Mouse (Mus musculus) 3134 (cell line): ENCODE results near the gene Zmynd10.

Source experiments
- DNase-seq: peaks from one replicate; pipeline ENCODE4 v3.0.0-alpha.2; 2011; ENCODE audit warnings: low spot score; ENCODE audit not compliant: insufficient read length; ENCODE audit errors: extremely low read depth

Gene Zmynd10

GRCm38 (mm10) chr9:107539940-107540339 is 7.2 kb upstream of the Zmynd10 start:
- DNase-seq = no peak

GRCm38 (mm10) chr9:107540420-107540819 is 6.7 kb upstream of the Zmynd10 start:
- no peak for DNase-seq

- no peak for DNase-seq
Measured at GRCm38 (mm10) chr9:107541005-107541404, 6.1 kb upstream of the Zmynd10 start.

- DNase-seq = peak; percentile 97
Measured at GRCm38 (mm10) chr9:107541474-107542351, 5.4 kb upstream of the Zmynd10 start, which contains the start of the genes Cyb561d2 and Nprl2. Gene Cyb561d2, minus strand, starts transcription at chr9:107542193. Gene Nprl2, plus strand, starts transcription at chr9:107542226.

- no peak for DNase-seq
Measured at GRCm38 (mm10) chr9:107542352-107542686, 4.8 kb upstream of the Zmynd10 start.

- no peak for DNase-seq
Measured at GRCm38 (mm10) chr9:107542721-107543120, 4.4 kb upstream of the Zmynd10 start.

- no peak for DNase-seq
Measured at GRCm38 (mm10) chr9:107543299-107543698, 3.8 kb upstream of the Zmynd10 start.

- no peak for DNase-seq
Measured at GRCm38 (mm10) chr9:107544196-107544700, 2.9 kb upstream of the Zmynd10 start.

- no peak for DNase-seq
Measured at GRCm38 (mm10) chr9:107544729-107545128, 2.4 kb upstream of the Zmynd10 start.

GRCm38 (mm10) chr9:107545199-107545598 is 1.9 kb upstream of the Zmynd10 start:
- no peak for DNase-seq

- peak; percentile 35 for DNase-seq
Measured at GRCm38 (mm10) chr9:107545602-107546001, 1.5 kb upstream of the Zmynd10 start.

- DNase-seq = no peak
Measured at GRCm38 (mm10) chr9:107547957-107548356, 859 bp downstream of the Zmynd10 start.

GRCm38 (mm10) chr9:107548820-107549219 is 1.7 kb downstream of the Zmynd10 start:
- no peak for DNase-seq

- no peak for DNase-seq
Measured at GRCm38 (mm10) chr9:107549297-107550074, 2.4 kb downstream of the Zmynd10 start.

- DNase-seq = no peak
Measured at GRCm38 (mm10) chr9:107550491-107551116, 3.5 kb downstream of the Zmynd10 start.

GRCm38 (mm10) chr9:107551117-107551889 is 4.2 kb downstream of the Zmynd10 start, which contains the start of gene Rassf1:
Gene Rassf1, plus strand, starts transcription at chr9:107551555.
- DNase-seq = peak; percentile 93

GRCm38 (mm10) chr9:107551890-107552355 is 4.8 kb downstream of the Zmynd10 start:
- DNase-seq = no peak

- DNase-seq = no peak
Measured at GRCm38 (mm10) chr9:107552690-107553393, 5.7 kb downstream of the Zmynd10 start.

GRCm38 (mm10) chr9:107553541-107554318 is 6.6 kb downstream of the Zmynd10 start:
- DNase-seq = no peak
